Mouse (Mus musculus) cerebellum, adult 9-11 months (tissue): ENCODE data around the gene Prelid3b.
A peak's percentile ranks its signal among the peaks of the same experiment; 100 is the strongest.

Experiments
- DNase-seq: peaks from one replicate; pipeline ENCODE4 v3.0.0; 2022

The Prelid3b gene

GRCm38 (mm10) chr2:174472818-174473549 is at the start of gene Prelid3b:
Prelid3b (minus strand) TSS chr2:174473081.
- DNase-seq: peak; percentile 99

GRCm38 (mm10) chr2:174522134-174522533 is 49.3 kb upstream of the Prelid3b start:
- no peak for DNase-seq

- no peak for DNase-seq
Measured at GRCm38 (mm10) chr2:174517141-174518079, 44.5 kb upstream of the Prelid3b start.

- DNase-seq: no peak
Measured at GRCm38 (mm10) chr2:174514887-174515286, 42.0 kb upstream of the Prelid3b start.

- no peak for DNase-seq
Measured at GRCm38 (mm10) chr2:174513827-174514226, 40.9 kb upstream of the Prelid3b start.

- DNase-seq: no peak
Measured at GRCm38 (mm10) chr2:174509825-174510224, 36.9 kb upstream of the Prelid3b start.

- no peak for DNase-seq
Measured at GRCm38 (mm10) chr2:174507998-174508397, 35.1 kb upstream of the Prelid3b start.

GRCm38 (mm10) chr2:174502831-174503460 is 30.1 kb upstream of the Prelid3b start:
- no peak for DNase-seq

- DNase-seq: no peak
Measured at GRCm38 (mm10) chr2:174502321-174502720, 29.4 kb upstream of the Prelid3b start.

GRCm38 (mm10) chr2:174501517-174501916 is 28.6 kb upstream of the Prelid3b start:
- no peak for DNase-seq

GRCm38 (mm10) chr2:174500814-174501503 is 28.1 kb upstream of the Prelid3b start:
- DNase-seq: no peak

- no peak for DNase-seq
Measured at GRCm38 (mm10) chr2:174492858-174493257, 20.0 kb upstream of the Prelid3b start.

GRCm38 (mm10) chr2:174487005-174487404 is 14.1 kb upstream of the Prelid3b start:
- no peak for DNase-seq

GRCm38 (mm10) chr2:174478746-174479145 is 5.9 kb upstream of the Prelid3b start:
- DNase-seq: no peak

- DNase-seq: no peak
Measured at GRCm38 (mm10) chr2:174477543-174478319, 4.8 kb upstream of the Prelid3b start.

- DNase-seq: no peak
Measured at GRCm38 (mm10) chr2:174473550-174473927, 658 bp upstream of the Prelid3b start.

- DNase-seq: no peak
Measured at GRCm38 (mm10) chr2:174472407-174472806, 474 bp downstream of the Prelid3b start.

- no peak for DNase-seq
Measured at GRCm38 (mm10) chr2:174470786-174471405, 2.0 kb downstream of the Prelid3b start.

- no peak for DNase-seq
Measured at GRCm38 (mm10) chr2:174470333-174470732, 2.5 kb downstream of the Prelid3b start.

- DNase-seq: peak; percentile 98
Measured at GRCm38 (mm10) chr2:174463789-174464523, 8.9 kb downstream of the Prelid3b start, which contains the start of gene Atp5e. Atp5e (minus strand) TSS chr2:174464105.

GRCm38 (mm10) chr2:174463370-174463769 is 9.5 kb downstream of the Prelid3b start:
- DNase-seq: no peak
